Mouse (Mus musculus) neural tube, embryonic 10.5 days (tissue): ENCODE data around the gene Ssbp2.
A peak's percentile ranks its signal among the peaks of the same experiment; 100 is the strongest.

Experiments
- DNase-seq: peaks from one replicate; pipeline ENCODE4 v3.0.0-alpha.2; 2017; ENCODE audit warnings: low spot score; ENCODE audit errors: extremely low spot score

Ssbp2 gene

GRCm38 (mm10) chr13:91461299-91461698 is 1.2 kb downstream of the Ssbp2 start:
- DNase-seq = no peak

- DNase-seq = peak; percentile 65
Observed at GRCm38 (mm10) chr13:91461711-91462351, 1.7 kb downstream of the Ssbp2 start.

GRCm38 (mm10) chr13:91462395-91462794 is 2.3 kb downstream of the Ssbp2 start:
- DNase-seq = no peak

DNA sequence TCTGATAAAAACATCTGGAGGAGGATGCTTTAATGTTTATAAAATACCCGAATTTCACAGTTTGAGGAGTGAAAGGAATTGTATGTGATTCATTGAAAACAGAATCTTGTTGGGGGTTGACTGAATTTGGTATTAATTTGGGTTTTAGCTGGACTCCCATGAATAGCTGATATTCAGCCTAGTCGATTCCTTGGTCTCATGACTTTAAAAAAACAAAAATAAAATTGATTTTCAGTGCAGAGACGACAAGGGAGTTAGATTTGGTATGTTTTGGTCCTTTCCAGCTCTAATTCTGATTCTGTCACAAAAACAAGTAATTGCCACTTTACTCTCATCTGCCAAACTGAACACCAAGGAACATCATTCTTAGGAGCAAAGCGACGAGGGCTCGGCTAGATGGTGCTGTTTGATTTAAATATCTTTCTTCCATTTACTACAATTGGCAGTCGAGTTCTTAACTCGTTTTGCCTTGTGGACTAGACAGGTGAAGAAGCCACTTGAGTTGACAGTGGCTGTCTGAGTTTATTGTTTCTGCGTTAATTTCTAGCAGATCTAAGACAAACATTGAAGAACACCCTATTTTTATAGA is 2.9 kb downstream of the Ssbp2 start:
- DNase-seq = no peak

- no peak for DNase-seq
Observed at GRCm38 (mm10) chr13:91465002-91465715, 5.1 kb downstream of the Ssbp2 start.

GRCm38 (mm10) chr13:91471566-91471965 is 11.5 kb downstream of the Ssbp2 start:
- DNase-seq = no peak

DNA sequence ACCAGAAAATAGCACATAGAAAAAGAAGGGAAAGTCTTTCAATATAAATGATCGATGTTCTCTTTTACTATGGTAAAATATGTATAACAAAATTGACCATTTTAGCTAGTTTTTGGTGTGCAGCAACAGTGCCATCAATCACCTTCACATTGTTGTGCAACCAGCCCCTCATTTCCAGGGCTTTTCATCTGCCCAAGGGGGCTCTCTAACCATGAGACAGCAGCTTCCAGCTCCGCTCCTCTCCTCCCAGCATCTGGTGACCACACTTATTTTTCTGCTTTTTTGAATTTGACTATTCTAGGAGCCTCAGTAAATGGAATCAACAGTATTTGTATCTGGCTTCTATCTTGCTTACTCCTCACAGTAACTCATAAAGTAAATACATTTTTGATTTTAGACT is 11.9 kb downstream of the Ssbp2 start:
- DNase-seq = no peak

DNA sequence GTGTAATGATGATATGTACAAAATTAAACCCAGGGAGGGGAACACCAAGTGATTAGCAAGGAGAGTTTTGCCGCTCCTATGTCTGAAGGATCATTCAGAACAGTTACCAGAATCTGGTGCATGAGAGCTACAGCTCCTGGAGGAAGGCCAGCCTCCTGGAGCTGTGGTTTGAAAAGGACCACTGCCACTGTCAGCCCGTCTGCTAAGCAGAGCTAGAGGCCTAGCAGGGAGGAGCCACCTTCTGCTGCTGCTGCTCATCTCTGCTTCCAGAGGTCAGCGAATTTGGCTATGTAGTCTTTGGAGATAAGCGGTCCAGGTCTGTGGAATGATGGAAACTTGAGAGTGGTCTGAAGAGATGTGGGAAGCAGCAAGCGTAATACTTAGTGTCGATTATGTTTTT is 13.4 kb downstream of the Ssbp2 start:
- no peak for DNase-seq

- DNase-seq = no peak
Observed at GRCm38 (mm10) chr13:91474027-91474426, 13.9 kb downstream of the Ssbp2 start.

GRCm38 (mm10) chr13:91475888-91476287 is 15.8 kb downstream of the Ssbp2 start:
- no peak for DNase-seq

DNA sequence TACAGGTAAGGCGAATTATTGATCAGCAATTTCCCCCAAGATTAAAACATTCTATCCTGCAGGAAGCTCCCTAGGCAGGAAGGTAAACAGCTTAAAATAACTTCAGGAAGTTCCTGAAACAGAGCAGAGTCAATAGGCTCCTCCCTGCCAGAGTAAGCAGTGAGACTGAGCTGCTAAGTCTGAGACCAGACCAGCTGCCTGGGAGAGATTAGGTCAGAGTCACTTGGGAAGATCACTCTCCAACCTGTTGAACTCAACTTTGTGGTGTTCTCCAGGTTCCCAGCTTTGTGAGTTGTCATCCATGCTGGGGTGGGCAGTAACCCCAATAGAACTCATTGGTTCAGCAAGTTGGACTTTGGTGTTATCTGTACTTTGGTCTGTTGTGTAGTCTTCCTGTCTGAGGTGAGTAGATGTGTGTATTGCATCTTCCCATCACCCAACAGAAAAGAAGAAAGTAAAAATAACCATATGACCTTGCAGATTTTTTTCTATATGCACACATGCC is 16.6 kb downstream of the Ssbp2 start:
- DNase-seq = no peak

GRCm38 (mm10) chr13:91478011-91478410 is 17.9 kb downstream of the Ssbp2 start:
- no peak for DNase-seq

DNA sequence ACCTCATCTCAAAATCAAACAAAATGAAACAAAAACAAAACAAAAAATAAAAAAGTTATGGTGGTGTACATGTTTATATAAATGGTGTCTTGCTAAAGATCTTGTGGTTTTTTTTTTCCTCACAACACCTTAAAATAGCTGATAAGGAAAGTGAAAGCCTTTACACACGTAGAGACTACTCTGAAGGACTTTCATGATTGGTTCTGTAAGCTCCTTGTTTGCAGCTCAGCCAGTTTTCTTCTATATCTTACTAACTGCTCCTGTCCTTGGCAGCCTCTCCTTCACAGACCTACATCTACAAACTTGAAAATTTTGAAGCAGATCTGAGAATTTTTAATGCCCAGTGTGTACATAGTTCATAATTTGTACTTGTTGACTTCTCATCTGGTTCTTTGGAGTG is 24.2 kb downstream of the Ssbp2 start:
- DNase-seq = no peak

DNA sequence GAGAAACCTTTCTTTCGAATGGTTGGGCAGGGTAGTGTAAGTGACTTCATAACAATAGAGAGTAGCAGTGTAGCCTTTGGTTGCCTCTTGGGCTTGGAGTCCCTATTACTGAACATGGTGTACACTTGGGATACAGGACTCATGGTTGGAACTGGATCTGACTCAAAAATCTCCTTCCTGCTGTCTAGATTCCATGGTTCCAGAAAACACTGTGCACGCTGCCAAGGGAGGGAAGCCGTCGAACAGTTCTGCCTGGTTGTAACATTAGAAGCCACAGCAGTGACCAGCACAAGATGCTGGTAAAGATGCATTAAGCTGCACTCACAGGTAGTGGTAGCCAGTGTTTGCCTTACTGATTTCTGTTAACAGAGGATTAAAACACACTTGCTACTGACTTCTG is 32.0 kb downstream of the Ssbp2 start:
- no peak for DNase-seq

- DNase-seq = no peak
Observed at GRCm38 (mm10) chr13:91497055-91497454, 37.0 kb downstream of the Ssbp2 start.

GRCm38 (mm10) chr13:91501735-91502134 is 41.7 kb downstream of the Ssbp2 start:
- DNase-seq = no peak

- DNase-seq = no peak
Observed at GRCm38 (mm10) chr13:91502642-91503373, 42.7 kb downstream of the Ssbp2 start.

- DNase-seq = no peak
Observed at GRCm38 (mm10) chr13:91508991-91509390, 48.9 kb downstream of the Ssbp2 start.

DNA sequence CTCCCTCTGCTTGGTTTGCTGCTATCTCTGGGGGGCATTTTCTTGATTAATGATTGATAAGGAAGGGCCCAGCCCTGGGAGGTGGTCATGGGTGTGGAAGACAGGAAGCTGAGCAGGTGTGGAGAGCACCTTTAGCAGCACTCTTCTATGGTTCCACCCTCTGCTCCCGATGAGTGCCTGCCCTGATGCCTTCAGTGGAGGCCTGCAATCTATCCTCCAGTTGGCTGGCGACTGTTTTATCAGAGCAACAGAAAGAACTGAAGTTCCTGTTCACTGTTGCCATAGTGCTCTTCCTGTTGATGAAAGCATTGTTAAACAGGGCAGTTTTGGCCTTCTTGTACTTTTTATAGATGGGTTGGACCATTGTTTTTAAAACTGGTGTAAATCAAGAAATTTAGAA is 49.4 kb downstream of the Ssbp2 start:
- no peak for DNase-seq

- no peak for DNase-seq
Observed at GRCm38 (mm10) chr13:91514979-91515378, 54.9 kb downstream of the Ssbp2 start.

GRCm38 (mm10) chr13:91520073-91520750 is 60.1 kb downstream of the Ssbp2 start:
- no peak for DNase-seq
